Mouse (Mus musculus): ENCODE data around the gene Tprn.

- TF ChIP-seq CTCF (IDR thresholded peaks at IDR 0.05; ENCODE audit: low read depth, low read length) (no peak), POLR2A (IDR thresholded peaks at IDR 0.05; ENCODE audit: borderline replicate concordance, low read depth, low read length) (no peak)
Observed at GRCm38 (mm10) chr2:25252331-25252730, 10.1 kb upstream of the Tprn start.
